Mouse (Mus musculus): ENCODE measurements around the gene 1700023F06Rik. TPM values are rescaled to one million over a fixed set of nuclear protein-coding genes. Genes with fewer than 3 reads are reported as not detected.

Gene 1700023F06Rik
- polyA plus RNA-seq, 1 experiment from 2014 or later = 0.25 TPM

DNA sequence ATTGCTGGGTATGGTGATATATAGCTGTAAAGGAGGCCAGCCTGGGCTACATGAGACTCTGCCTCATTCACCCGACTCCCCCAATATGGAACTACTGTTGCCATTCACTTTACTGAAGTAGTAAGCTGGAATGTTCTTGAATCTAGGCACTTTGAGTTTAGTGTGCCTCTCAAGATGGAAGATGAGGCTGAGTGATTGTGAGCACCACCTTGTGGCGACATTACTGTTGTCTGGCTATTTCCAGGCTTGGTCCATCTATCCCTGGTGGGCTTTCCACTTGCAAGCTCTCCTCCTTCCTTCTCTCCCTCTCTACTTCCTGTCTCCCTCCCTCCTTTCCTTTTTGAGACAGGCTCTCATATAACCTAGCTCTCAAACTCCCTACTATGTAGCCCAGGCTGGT lies 23.5 kb downstream of the 1700023F06Rik start:
- 42% methylated on average over 2 of the region's 2 CpGs for WGBS
- peak; percentile 62 for DNase-seq (ENCODE audit: low spot score)
- no peak for ATAC-seq (ENCODE audit: low FRiP score)
- no peaks in the 10 kb centered on the region for H3K9me3 ChIP-seq (ENCODE audit: control insufficient read depth, low read length)
- no peak overlapping the region for H3K4me3 ChIP-seq (ENCODE audit: low read depth, low read length)
- no peaks in the 10 kb centered on the region for H3K36me3 ChIP-seq (ENCODE audit: control insufficient read depth, insufficient read depth, low read length)
- H3K27ac ChIP-seq (ENCODE audit: low read depth, low read length) = no peak overlapping the region
- no peaks in the 10 kb centered on the region for H3K27me3 ChIP-seq (ENCODE audit: control insufficient read depth, insufficient read depth, low read length)
- no peak overlapping the region for H3K9ac ChIP-seq (ENCODE audit: low read depth, low read length)
- no peak overlapping the region for H3K4me2 ChIP-seq (replicated peaks; ENCODE audit: low read depth, low read length)
- H3K4me1 ChIP-seq (replicated peaks; ENCODE audit: control insufficient read depth, insufficient read depth, low read length) = no peaks in the 10 kb centered on the region

GRCm38 (mm10) chr11:103181911-103182310 lies 26.4 kb downstream of the 1700023F06Rik start:
- Histone ChIP-seq H3K4me1 (replicated peaks; ENCODE audit: control insufficient read depth, insufficient read depth, low read length) (no peaks in the 10 kb centered on the region), H3K4me3 (ENCODE audit: low read depth, low read length) (no peak overlapping the region), H3K27me3 (ENCODE audit: control insufficient read depth, insufficient read depth, low read length) (no peaks in the 10 kb centered on the region), H3K36me3 (ENCODE audit: control insufficient read depth, insufficient read depth, low read length) (no peaks in the 10 kb centered on the region), H3K4me2 (replicated peaks; ENCODE audit: low read depth, low read length) (no peak overlapping the region), H3K27ac (ENCODE audit: low read depth, low read length) (no peak overlapping the region), H3K9ac (ENCODE audit: low read depth, low read length) (no peak overlapping the region), H3K9me3 (ENCODE audit: control insufficient read depth, low read length) (no peaks in the 10 kb centered on the region)
- no peak for ATAC-seq (ENCODE audit: low FRiP score)
- 75% methylated on average over 3 of the region's 3 CpGs for WGBS
- no peak for DNase-seq (ENCODE audit: low spot score)

DNA sequence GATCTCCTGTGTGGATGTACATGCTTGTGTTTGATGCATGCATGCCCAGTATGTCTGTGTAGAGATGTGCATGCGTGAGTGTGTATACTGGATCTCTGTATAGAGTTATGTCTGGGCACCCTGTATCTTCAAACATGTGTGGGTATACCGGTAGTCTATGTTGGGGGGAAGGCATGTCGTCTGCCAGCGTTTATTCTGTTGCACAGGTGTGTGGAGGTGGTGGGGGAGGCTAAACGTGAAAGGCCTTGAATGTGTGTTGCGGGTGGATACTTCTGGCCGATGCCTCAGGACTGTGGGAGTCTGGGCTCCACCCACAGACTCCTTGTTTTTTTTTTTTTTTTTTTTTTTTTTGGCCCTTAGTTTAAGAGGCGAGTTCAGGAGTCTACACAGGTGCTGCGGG lies 27.0 kb downstream of the 1700023F06Rik start:
- Histone ChIP-seq H3K4me1 (replicated peaks; ENCODE audit: control insufficient read depth, insufficient read depth, low read length) (no peaks in the 10 kb centered on the region), H3K9me3 (ENCODE audit: control insufficient read depth, low read length) (no peaks in the 10 kb centered on the region), H3K4me3 (ENCODE audit: low read depth, low read length) (no peak overlapping the region), H3K27me3 (ENCODE audit: control insufficient read depth, insufficient read depth, low read length) (no peaks in the 10 kb centered on the region), H3K4me2 (replicated peaks; ENCODE audit: low read depth, low read length) (no peak overlapping the region), H3K27ac (ENCODE audit: low read depth, low read length) (no peak overlapping the region), H3K36me3 (ENCODE audit: control insufficient read depth, insufficient read depth, low read length) (no peaks in the 10 kb centered on the region), H3K9ac (ENCODE audit: low read depth, low read length) (no peak overlapping the region)
- ATAC-seq (ENCODE audit: low FRiP score) (no peak), DNase-seq (ENCODE audit: low spot score) (no peak)
- WGBS = 73% methylated on average over 9 of the region's 9 CpGs

- Histone ChIP-seq H3K9ac (ENCODE audit: low read depth, low read length) (no peak overlapping the region), H3K27ac (ENCODE audit: low read depth, low read length) (no peak overlapping the region), H3K4me3 (ENCODE audit: low read depth, low read length) (no peak overlapping the region), H3K4me2 (replicated peaks; ENCODE audit: low read depth, low read length) (no peak overlapping the region), H3K9me3 (ENCODE audit: control insufficient read depth, low read length) (no peaks in the 10 kb centered on the region), H3K36me3 (ENCODE audit: control insufficient read depth, insufficient read depth, low read length) (no peaks in the 10 kb centered on the region), H3K4me1 (replicated peaks; ENCODE audit: control insufficient read depth, insufficient read depth, low read length) (no peaks in the 10 kb centered on the region), H3K27me3 (ENCODE audit: control insufficient read depth, insufficient read depth, low read length) (no peaks in the 10 kb centered on the region)
- DNase-seq (ENCODE audit: low spot score) = no peak
- 71% methylated on average over 1 of the region's 1 CpGs for WGBS
- ATAC-seq (ENCODE audit: low FRiP score) = no peak
Observed at GRCm38 (mm10) chr11:103180426-103180825, 27.9 kb downstream of the 1700023F06Rik start.

DNA sequence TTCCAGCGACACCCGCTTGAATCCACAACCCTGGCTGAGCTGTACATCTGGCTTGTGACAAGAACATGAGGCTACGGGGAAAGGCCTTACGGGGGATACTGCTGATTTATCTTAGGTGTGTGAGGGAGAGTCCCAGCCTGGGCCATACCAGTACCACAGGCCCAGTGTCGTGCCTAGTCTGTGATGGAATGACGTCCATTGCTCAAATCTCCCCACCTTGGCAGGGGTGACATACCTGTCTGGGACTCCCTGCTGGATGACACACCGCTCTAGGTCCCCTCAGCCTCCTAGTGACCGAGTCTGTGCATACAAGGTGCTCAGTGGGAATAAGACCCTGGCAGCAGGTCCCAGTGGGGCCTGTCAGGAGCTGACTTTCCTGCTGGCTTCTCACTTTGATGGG lies 29.6 kb downstream of the 1700023F06Rik start:
- Histone ChIP-seq H3K9me3 (ENCODE audit: control insufficient read depth, low read length) (no peaks in the 10 kb centered on the region), H3K9ac (ENCODE audit: low read depth, low read length) (no peak overlapping the region), H3K27me3 (ENCODE audit: control insufficient read depth, insufficient read depth, low read length) (no peaks in the 10 kb centered on the region), H3K27ac (ENCODE audit: low read depth, low read length) (no peak overlapping the region), H3K4me3 (ENCODE audit: low read depth, low read length) (no peak overlapping the region), H3K4me1 (replicated peaks; ENCODE audit: control insufficient read depth, insufficient read depth, low read length) (no peaks in the 10 kb centered on the region), H3K4me2 (replicated peaks; ENCODE audit: low read depth, low read length) (no peak overlapping the region), H3K36me3 (ENCODE audit: control insufficient read depth, insufficient read depth, low read length) (no peaks in the 10 kb centered on the region)
- DNase-seq (ENCODE audit: low spot score) (no peak), ATAC-seq (ENCODE audit: low FRiP score) (no peak)
- WGBS = 88% methylated on average over 8 of the region's 8 CpGs

DNA sequence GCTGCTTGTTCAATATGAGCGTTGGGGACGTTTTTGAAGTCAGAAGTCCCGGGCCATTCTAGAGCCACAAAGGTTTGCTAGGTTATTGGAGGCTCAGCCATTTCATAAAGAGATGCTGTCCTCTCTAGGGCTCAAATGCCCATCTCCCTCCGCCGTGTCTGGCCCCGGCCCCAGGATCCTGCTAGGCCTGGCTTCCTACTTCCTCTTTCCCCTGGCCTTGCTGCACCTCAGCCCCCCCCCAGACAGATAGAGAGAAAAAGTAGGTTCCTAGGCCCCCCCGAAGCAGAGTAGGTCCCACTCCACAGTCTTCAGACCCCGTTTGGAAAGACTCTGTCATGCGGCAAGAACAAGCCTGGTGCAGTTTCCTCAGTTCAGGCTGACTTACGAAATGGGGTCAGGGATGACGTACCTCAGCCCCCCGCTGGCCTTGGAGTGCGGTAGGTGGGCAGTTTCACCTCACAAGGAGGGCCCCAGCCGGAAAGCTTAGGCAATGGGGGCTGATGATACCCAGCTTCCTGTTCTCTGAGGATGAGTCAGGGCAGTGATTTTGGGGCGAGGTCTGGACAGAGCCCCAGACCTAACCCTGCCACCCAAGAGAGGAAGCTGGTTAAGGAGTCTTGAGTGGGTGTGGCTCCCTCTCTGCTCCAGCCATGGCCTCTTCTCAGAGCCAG lies 30.4 kb downstream of the 1700023F06Rik start:
- Histone ChIP-seq H3K27ac (ENCODE audit: low read depth, low read length) (no peak overlapping the region), H3K4me2 (replicated peaks; ENCODE audit: low read depth, low read length) (no peak overlapping the region), H3K9me3 (ENCODE audit: control insufficient read depth, low read length) (no peaks in the 10 kb centered on the region), H3K4me1 (replicated peaks; ENCODE audit: control insufficient read depth, insufficient read depth, low read length) (no peaks in the 10 kb centered on the region), H3K4me3 (ENCODE audit: low read depth, low read length) (no peak overlapping the region), H3K36me3 (ENCODE audit: control insufficient read depth, insufficient read depth, low read length) (no peaks in the 10 kb centered on the region), H3K27me3 (ENCODE audit: control insufficient read depth, insufficient read depth, low read length) (peaks cover 2% of the 10 kb centered on the region), H3K9ac (ENCODE audit: low read depth, low read length) (no peak overlapping the region)
- DNase-seq (ENCODE audit: low spot score) (no peak), ATAC-seq (ENCODE audit: low FRiP score) (no peak)
- WGBS = 84% methylated on average over 15 of the region's 15 CpGs

DNA sequence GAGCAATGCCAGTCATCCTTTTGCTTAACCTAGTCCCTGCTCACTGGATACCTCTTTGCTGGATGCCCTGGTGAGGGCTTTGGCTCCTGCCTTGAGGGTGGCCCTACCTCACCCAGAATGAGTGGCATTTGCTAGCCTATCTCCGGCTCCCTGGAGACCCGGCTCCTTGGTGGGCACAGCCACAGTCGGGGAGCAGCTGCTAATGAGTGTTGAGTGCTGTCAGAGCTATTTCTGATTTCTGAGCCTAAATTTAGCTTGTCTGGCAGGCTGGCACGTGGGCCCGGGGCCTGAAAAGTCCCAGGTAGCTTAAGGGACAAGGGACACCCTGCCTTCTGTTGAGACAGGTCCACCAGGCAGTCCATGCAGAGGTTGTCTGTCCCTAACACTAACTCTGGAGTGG lies 31.1 kb downstream of the 1700023F06Rik start:
- WGBS = 79% methylated on average over 5 of the region's 5 CpGs
- no peaks in the 10 kb centered on the region for H3K36me3 ChIP-seq (ENCODE audit: control insufficient read depth, insufficient read depth, low read length)
- H3K9ac ChIP-seq (ENCODE audit: low read depth, low read length) = no peak overlapping the region
- H3K4me1 ChIP-seq (replicated peaks; ENCODE audit: control insufficient read depth, insufficient read depth, low read length) = no peaks in the 10 kb centered on the region
- H3K27me3 ChIP-seq (ENCODE audit: control insufficient read depth, insufficient read depth, low read length) = peaks cover 10% of the 10 kb centered on the region
- DNase-seq (ENCODE audit: low spot score) = no peak
- no peak overlapping the region for H3K4me2 ChIP-seq (replicated peaks; ENCODE audit: low read depth, low read length)
- ATAC-seq (ENCODE audit: low FRiP score) = no peak
- H3K27ac ChIP-seq (ENCODE audit: low read depth, low read length) = no peak overlapping the region
- H3K4me3 ChIP-seq (ENCODE audit: low read depth, low read length) = no peak overlapping the region
- H3K9me3 ChIP-seq (ENCODE audit: control insufficient read depth, low read length) = no peaks in the 10 kb centered on the region

- WGBS = 100% methylated on average over 1 of the region's 1 CpGs
- Histone ChIP-seq H3K4me3 (ENCODE audit: low read depth, low read length) (no peak overlapping the region), H3K36me3 (ENCODE audit: control insufficient read depth, insufficient read depth, low read length) (no peaks in the 10 kb centered on the region), H3K27me3 (ENCODE audit: control insufficient read depth, insufficient read depth, low read length) (peaks cover 17% of the 10 kb centered on the region), H3K9me3 (ENCODE audit: control insufficient read depth, low read length) (no peaks in the 10 kb centered on the region), H3K4me2 (replicated peaks; ENCODE audit: low read depth, low read length) (no peak overlapping the region), H3K27ac (ENCODE audit: low read depth, low read length) (no peak overlapping the region), H3K4me1 (replicated peaks; ENCODE audit: control insufficient read depth, insufficient read depth, low read length) (no peaks in the 10 kb centered on the region), H3K9ac (ENCODE audit: low read depth, low read length) (no peak overlapping the region)
- DNase-seq (ENCODE audit: low spot score) (no peak), ATAC-seq (ENCODE audit: low FRiP score) (no peak)
Observed at GRCm38 (mm10) chr11:103176510-103176909, 31.8 kb downstream of the 1700023F06Rik start.

DNA sequence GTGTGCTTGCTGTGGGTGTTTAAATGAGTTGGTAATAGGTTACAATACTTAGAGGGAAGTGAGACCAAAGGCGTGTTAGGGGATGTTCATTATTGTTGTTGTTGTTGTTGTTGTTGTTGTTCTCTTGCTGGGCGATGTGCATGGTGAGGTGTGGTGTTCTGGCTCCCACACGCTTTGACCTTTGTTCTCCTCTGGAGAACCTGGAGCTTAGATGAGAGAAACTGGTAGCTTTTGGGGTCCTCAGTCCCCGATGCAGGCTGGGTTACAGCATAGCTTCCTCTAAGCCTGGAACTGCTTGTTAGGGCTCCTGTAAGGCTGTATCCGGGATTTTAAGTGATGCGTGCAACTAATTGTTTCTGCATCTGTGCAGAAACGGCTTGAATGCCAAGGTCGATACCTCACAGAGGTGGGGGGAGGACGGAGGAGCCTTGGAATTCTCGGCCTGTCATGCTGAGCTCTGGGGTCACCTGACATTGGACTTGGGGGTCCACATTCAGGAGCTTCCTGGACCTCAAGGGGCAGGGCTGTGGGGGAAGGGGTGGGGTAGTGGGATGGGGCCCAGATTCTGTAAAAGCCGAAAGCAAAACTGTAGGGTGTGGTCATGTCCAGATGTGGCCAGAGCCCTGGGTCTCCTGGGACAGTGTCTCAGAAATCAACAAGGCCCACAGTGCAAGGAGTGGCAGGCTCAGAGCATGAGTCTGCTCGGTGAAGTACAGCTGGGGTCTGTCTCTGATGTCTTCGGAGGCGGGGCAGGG lies 32.5 kb downstream of the 1700023F06Rik start:
- DNase-seq (ENCODE audit: low spot score) (no peak), ATAC-seq (ENCODE audit: low FRiP score) (no peak)
- no peaks in the 10 kb centered on the region for H3K36me3 ChIP-seq (ENCODE audit: control insufficient read depth, insufficient read depth, low read length)
- no peak overlapping the region for H3K4me2 ChIP-seq (replicated peaks; ENCODE audit: low read depth, low read length)
- WGBS = 75% methylated on average over 14 of the region's 14 CpGs
- H3K4me3 ChIP-seq (ENCODE audit: low read depth, low read length) = no peak overlapping the region
- H3K27me3 ChIP-seq (ENCODE audit: control insufficient read depth, insufficient read depth, low read length) = peaks cover 23% of the 10 kb centered on the region
- H3K4me1 ChIP-seq (replicated peaks; ENCODE audit: control insufficient read depth, insufficient read depth, low read length) = no peaks in the 10 kb centered on the region
- no peak overlapping the region for H3K9ac ChIP-seq (ENCODE audit: low read depth, low read length)
- H3K27ac ChIP-seq (ENCODE audit: low read depth, low read length) = no peak overlapping the region
- H3K9me3 ChIP-seq (ENCODE audit: control insufficient read depth, low read length) = no peaks in the 10 kb centered on the region
